Mouse (Mus musculus) liver, embryonic 14.5 days (tissue): ENCODE measurements around the gene Dagla.

ENCODE experiments used
- CTCF ChIP-seq: IDR thresholded peaks from 2 replicates; pipeline ENCODE4 v1.5.1; 2016; ENCODE audit warnings: antibody characterized with exemption, low read depth, control low read depth
- EP300 ChIP-seq: IDR thresholded peaks from 2 replicates; pipeline ENCODE4 v1.6.1; 2016; ENCODE audit warnings: antibody characterized with exemption, low read depth

DNA sequence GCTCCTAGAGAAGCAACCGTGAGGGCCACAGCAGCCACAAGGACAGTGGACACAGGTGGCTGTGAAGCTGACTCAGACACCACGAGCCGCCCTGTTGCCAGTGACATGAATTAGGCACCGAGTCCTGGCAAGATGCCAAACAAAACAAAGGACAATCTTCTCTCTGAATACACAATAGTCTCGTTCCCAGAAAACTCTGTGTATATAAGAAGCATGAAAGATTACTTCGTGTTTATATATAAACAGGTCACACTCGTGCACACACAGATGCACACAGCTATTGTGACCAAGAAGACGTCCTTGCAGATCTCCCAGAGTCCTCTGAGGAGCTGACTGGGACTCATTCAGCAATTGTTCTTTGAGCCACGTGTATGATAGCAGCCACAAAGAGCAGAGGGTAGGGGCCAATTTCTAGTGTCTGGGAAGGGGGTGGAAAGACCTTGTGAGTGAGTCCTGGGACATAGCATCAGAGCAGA lies 18.7 kb upstream of the Dagla start:
- TF ChIP-seq CTCF (no peak), EP300 (no peak)
